Mouse (Mus musculus) cerebellum, postnatal 36 days (tissue): ENCODE results near the gene Sept6.
A peak's percentile ranks its signal among the peaks of the same experiment; 100 is the strongest.

Experiments
- DNase-seq, 2 experiments: peaks; one replicate each; pipeline ENCODE4 v3.0.0; 2021 to 2022; ENCODE audit warnings: mixed read lengths in 2 of 2

Sept6 gene

DNA sequence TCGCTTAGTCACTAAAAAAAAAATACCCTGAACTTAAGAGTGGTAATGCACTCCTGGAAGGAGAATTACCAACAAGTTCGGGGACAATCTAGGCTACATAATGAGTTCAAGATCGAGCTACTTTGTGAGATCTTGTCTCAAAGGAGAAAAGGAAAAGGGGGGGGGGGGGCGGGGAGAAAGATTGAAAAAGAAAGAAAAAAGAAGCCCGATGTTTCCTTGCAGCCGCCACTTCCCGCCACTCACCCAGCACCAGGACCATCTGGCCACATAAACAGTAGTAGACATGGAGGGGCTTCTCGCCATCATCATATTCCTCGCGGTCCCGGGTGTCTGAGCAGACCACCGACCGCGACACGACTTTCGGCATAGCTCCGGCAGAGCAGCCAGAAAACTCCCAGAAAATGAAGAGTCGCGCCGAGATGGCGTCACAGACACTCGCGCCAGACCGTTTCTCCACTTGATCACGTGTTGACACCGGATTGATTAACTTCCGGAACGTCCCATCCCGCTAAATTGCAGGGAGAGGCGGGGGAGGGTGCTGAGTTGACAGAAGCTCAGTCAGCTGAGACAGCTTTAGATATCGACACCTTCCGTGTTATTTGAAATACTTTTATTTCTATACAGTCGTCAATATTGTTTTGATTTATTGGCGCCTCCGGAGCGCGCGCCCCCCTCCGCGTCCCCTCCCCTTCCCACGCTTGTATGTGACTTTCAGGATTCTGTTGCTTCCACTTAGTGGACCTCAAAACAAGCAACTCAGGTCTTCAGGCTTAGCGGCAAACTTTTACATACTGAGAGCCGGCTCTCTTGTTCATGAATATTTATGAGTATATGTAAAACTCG lies 127.6 kb downstream of the Sept6 start:
- DNase-seq: peak; percentile 82 to 85
